Mouse (Mus musculus) neural tube, embryonic 15.5 days (tissue): Measurements from ENCODE around the gene Foxp4. TPM values are rescaled to one million over a fixed set of nuclear protein-coding genes. Genes with fewer than 3 reads are reported as not detected.

Experiments used
- ATAC-seq: fragments of 200-750 bp; cut with Nextera tagmentation; 2 replicates; pipeline ENCODE4 v1.8.0; 2017; ENCODE audit warnings: mild to moderate bottlenecking, moderate TSS enrichment, moderate library complexity; ENCODE audit not compliant: low FRiP score
- H3K27ac ChIP-seq: fragments of 300-500 bp; sonication (generic); replicated peaks from 2 replicates; pipeline ENCODE4 v1.5.1; 2015; ENCODE audit warnings: mild to moderate bottlenecking, inconsistent platforms
- H3K27me3 ChIP-seq: fragments of 300-500 bp; sonication (generic); replicated peaks from 2 replicates; pipeline ENCODE4 v1.6.1; 2015; ENCODE audit warnings: inconsistent platforms
- H3K36me3 ChIP-seq: fragments of 300-500 bp; sonication (generic); 2 replicates; pipeline ENCODE4 v1.6.1; 2015; ENCODE audit warnings: inconsistent platforms
- H3K4me1 ChIP-seq: fragments of 300-500 bp; sonication (generic); 2 replicates; pipeline ENCODE4 v1.6.1; 2015; ENCODE audit warnings: inconsistent platforms
- H3K4me2 ChIP-seq: fragments of 300-500 bp; sonication (generic); 2 replicates; pipeline ENCODE4 v1.6.1; 2015; ENCODE audit warnings: inconsistent platforms, mild to moderate bottlenecking, moderate library complexity
- H3K4me3 ChIP-seq: fragments of 300-500 bp; sonication (generic); replicated peaks from 2 replicates; pipeline ENCODE4 v1.5.1; 2015; ENCODE audit warnings: mild to moderate bottlenecking, inconsistent platforms
- H3K9ac ChIP-seq: fragments of 300-500 bp; sonication (generic); replicated peaks from 2 replicates; pipeline ENCODE4 v1.6.1; 2015; ENCODE audit warnings: mild to moderate bottlenecking, inconsistent platforms
- H3K9me3 ChIP-seq: fragments of 300-500 bp; sonication (generic); replicated peaks from 2 replicates; pipeline ENCODE4 v1.6.1; 2016; ENCODE audit warnings: inconsistent platforms
- WGBS: fragments of 180-500 bp; shearing (Covaris S2); methylation state at CpG from one replicate; pipeline ENCODE4 v1.1.7; 2015; ENCODE audit warnings: mixed read lengths; 5-methylcytosine and 5-hydroxymethylcytosine counted together
- polyA plus RNA-seq: library from polyadenylated mRNA; unstranded; fragments of >200 nt; fragmentation: Nextera tagmentation; extraction: Ambion mirVana; gene quantifications from 2 replicates; pipeline ENCODE4 v1.2.1, GENCODE M21; 2015

Foxp4 gene
- polyA plus RNA-seq, 1 experiment from 2014 or later = 31.9 TPM

DNA sequence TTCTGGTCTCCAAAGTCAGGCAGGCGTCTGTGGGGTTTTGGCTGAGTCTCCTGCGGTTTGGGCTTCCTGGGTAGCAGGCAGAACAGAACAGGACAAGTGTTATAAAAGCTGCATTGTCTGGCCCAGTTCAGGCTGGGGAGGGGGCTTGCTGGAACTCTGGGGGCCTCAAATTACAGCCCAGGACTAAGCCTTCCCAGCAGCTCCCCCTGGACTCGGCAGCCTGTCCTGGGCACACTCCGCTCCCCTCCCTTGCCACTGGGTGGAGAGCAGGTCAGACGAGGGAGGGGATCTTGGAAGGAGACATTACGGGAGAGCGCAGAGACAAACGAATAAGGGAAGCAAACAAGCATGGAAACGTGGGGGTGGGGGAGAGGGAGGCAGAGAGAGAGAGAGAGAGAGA lies 93.3 kb downstream of the Foxp4 start:
- Histone ChIP-seq H3K4me2 (peak overlapping the region; percentile 96), H3K9me3 (no peaks in the 10 kb centered on the region), H3K9ac (no peak overlapping the region), H3K4me1 (peaks cover 37% of the 10 kb centered on the region), H3K27ac (no peak overlapping the region), H3K36me3 (no peaks in the 10 kb centered on the region), H3K27me3 (peaks cover 54% of the 10 kb centered on the region), H3K4me3 (no peak overlapping the region; the same call in 1 of the 2 replicates)
- ATAC-seq = no peak
- WGBS = 12% methylated on average over 9 of the region's 9 CpGs

- no peak overlapping the region for H3K9ac ChIP-seq
- no peaks in the 10 kb centered on the region for H3K4me1 ChIP-seq
- 59% methylated on average over 8 of the region's 8 CpGs for WGBS
- H3K27me3 ChIP-seq = peaks cover 3% of the 10 kb centered on the region; the same call in 1 of the 2 replicates
- H3K27ac ChIP-seq = no peak overlapping the region
- no peaks in the 10 kb centered on the region for H3K36me3 ChIP-seq
- H3K9me3 ChIP-seq = no peaks in the 10 kb centered on the region
- H3K4me2 ChIP-seq = no peak overlapping the region
- ATAC-seq = no peak
- H3K4me3 ChIP-seq = no peak overlapping the region
Observed at GRCm38 (mm10) chr17:47821339-47821738, 103.1 kb downstream of the Foxp4 start.

DNA sequence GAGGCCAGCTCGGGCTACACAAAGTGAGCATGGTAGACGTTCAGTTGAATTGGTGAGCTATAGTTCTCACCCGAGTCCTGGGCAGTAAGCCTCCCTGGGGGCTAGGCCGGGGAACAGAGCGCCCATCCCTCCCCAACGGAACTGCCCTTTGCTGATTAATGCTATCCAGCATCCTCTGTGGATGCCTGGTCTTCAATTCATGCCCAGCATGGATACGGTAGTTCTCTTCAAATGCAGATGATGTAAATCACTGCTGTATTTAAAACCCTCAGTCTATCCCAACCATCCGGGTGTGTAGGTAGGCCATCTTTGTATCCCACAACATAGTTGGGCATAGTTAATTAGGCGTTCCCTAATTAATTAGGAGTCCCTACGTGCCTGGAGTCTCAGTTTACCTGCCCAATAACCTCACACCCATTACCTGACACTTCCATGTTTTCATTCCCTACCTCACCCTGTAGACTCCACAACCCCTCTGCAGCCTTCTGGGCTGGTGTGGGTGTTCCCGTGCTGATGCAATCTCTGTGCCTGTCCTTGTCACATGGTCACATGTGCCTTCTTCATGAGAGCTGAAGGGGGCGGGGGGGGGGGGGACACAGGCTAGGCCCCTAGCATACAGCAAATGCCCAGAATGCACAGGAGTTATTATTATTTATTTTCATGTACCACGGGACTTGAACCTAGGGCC lies 106.3 kb downstream of the Foxp4 start:
- 73% methylated on average over 13 of the region's 13 CpGs for WGBS
- Histone ChIP-seq H3K4me2 (no peak overlapping the region), H3K9ac (no peak overlapping the region), H3K27me3 (peaks cover 17% of the 10 kb centered on the region), H3K27ac (no peak overlapping the region), H3K4me1 (0 out of 2 replicates have a peak, but pooled peaks cover 7% of the 10 kb centered on the region), H3K4me3 (no peak overlapping the region), H3K36me3 (no peaks in the 10 kb centered on the region), H3K9me3 (no peaks in the 10 kb centered on the region)
- ATAC-seq = no peak

Other genes with a start within 250 kb of the Foxp4 start
- gene Tomm6, start 236.3 kb downstream of the Foxp4 start, polyA plus RNA-seq = 301 and 304 TPM in 2 replicates
- gene Frs3, start 235.6 kb downstream of the Foxp4 start, polyA plus RNA-seq = 52.5 and 60.6 TPM in 2 replicates
- gene Gm21981, start 230.2 kb downstream of the Foxp4 start, polyA plus RNA-seq = 1.5 and 1.6 TPM in 2 replicates
- 1.1 and 2.6 TPM in 2 replicates for gene Prickle4, start 229.9 kb downstream of the Foxp4 start, polyA plus RNA-seq
- gene Pgc, start 197.8 kb downstream of the Foxp4 start, polyA plus RNA-seq = 0.17 TPM in 1 of 2 replicates, not detected in the other
- 3.7 and 5.5 TPM in 2 replicates for gene Tfeb, start 187.6 kb downstream of the Foxp4 start, polyA plus RNA-seq
- gene Mdfi, start 90.0 kb downstream of the Foxp4 start, polyA plus RNA-seq = 3.3 and 4.4 TPM in 2 replicates
- gene 1700122O11Rik, start 113.6 kb upstream of the Foxp4 start, polyA plus RNA-seq = not detected in 2 replicates
- gene 1700067P10Rik, start 164.7 kb upstream of the Foxp4 start, polyA plus RNA-seq = not detected in 2 replicates
- 0.04 TPM in 1 of 2 replicates, not detected in the other for gene 9830107B12Rik, start 221.6 kb upstream of the Foxp4 start, polyA plus RNA-seq
- 0.18 and 0.19 TPM in 2 replicates for gene A530064D06Rik, start 242.6 kb upstream of the Foxp4 start, polyA plus RNA-seq